Mouse (Mus musculus): ENCODE data around the gene Tecpr2.

Tecpr2 gene

GRCm38 (mm10) chr12:110976589-110977344 lies 87.7 kb downstream of the Tecpr2 start:
- in situ Hi-C loops (cut with MboI, MseI) = no loop called here

GRCm38 (mm10) chr12:110977345-110977733 lies 88.3 kb downstream of the Tecpr2 start:
- in situ Hi-C loops (cut with MboI, MseI) = no loop called here

GRCm38 (mm10) chr12:110977896-110978606 lies 89.0 kb downstream of the Tecpr2 start:
- in situ Hi-C loops (cut with MboI, MseI) = no loop called here

- in situ Hi-C loops (cut with MboI, MseI) = no loop called here
Observed at GRCm38 (mm10) chr12:110978607-110979406, 89.7 kb downstream of the Tecpr2 start, which contains the start of gene Ankrd9. TSS of gene Ankrd9 (minus strand) at chr12:110979040.

GRCm38 (mm10) chr12:110979808-110980207 lies 90.7 kb downstream of the Tecpr2 start:
- in situ Hi-C loops (cut with MboI, MseI) = loop anchor here (5.0 kb wide), 1 partner anchor 88 kb away; no protein-coding TSS in a partner anchor

- in situ Hi-C loops (cut with MboI, MseI) = loop anchor here (5.0 kb wide), 1 partner anchor 89 kb away; no protein-coding TSS in a partner anchor
Observed at GRCm38 (mm10) chr12:110981736-110982135, 92.7 kb downstream of the Tecpr2 start.

GRCm38 (mm10) chr12:110983083-110983482 lies 94.0 kb downstream of the Tecpr2 start:
- in situ Hi-C loops (cut with MboI, MseI) = loop anchor here (5.0 kb wide), 1 partner anchor 91 kb away; no protein-coding TSS in a partner anchor

- in situ Hi-C loops (cut with MboI, MseI) = loop anchor here (5.0 kb wide), 1 partner anchor 91 kb away; no protein-coding TSS in a partner anchor
Observed at GRCm38 (mm10) chr12:110983714-110984113, 94.7 kb downstream of the Tecpr2 start.

- in situ Hi-C loops (cut with MboI, MseI) = loop anchor here (5.0 kb wide), 1 partner anchor 92 kb away; no protein-coding TSS in a partner anchor
Observed at GRCm38 (mm10) chr12:110984598-110984997, 95.5 kb downstream of the Tecpr2 start.

GRCm38 (mm10) chr12:110985141-110985540 lies 96.1 kb downstream of the Tecpr2 start:
- in situ Hi-C loops (cut with MboI, MseI) = no loop called here

- in situ Hi-C loops (cut with MboI, MseI) = no loop called here
Observed at GRCm38 (mm10) chr12:110986536-110987425, 97.7 kb downstream of the Tecpr2 start.

- in situ Hi-C loops (cut with MboI, MseI) = no loop called here
Observed at GRCm38 (mm10) chr12:110989409-110989808, 100.3 kb downstream of the Tecpr2 start.

GRCm38 (mm10) chr12:110990500-110990899 lies 101.4 kb downstream of the Tecpr2 start:
- in situ Hi-C loops (cut with MboI, MseI) = no loop called here

- in situ Hi-C loops (cut with MboI, MseI) = no loop called here
Observed at GRCm38 (mm10) chr12:110991361-110992127, 102.5 kb downstream of the Tecpr2 start.

GRCm38 (mm10) chr12:110992128-110992553 lies 103.1 kb downstream of the Tecpr2 start:
- in situ Hi-C loops (cut with MboI, MseI) = no loop called here

GRCm38 (mm10) chr12:110992771-110993170 lies 103.7 kb downstream of the Tecpr2 start:
- in situ Hi-C loops (cut with MboI, MseI) = no loop called here

- in situ Hi-C loops (cut with MboI, MseI) = no loop called here
Observed at GRCm38 (mm10) chr12:110993226-110993625, 104.2 kb downstream of the Tecpr2 start.

GRCm38 (mm10) chr12:110994666-110995065 lies 105.6 kb downstream of the Tecpr2 start:
- in situ Hi-C loops (cut with MboI, MseI) = no loop called here

- in situ Hi-C loops (cut with MboI, MseI) = no loop called here
Observed at GRCm38 (mm10) chr12:110998092-110998491, 109.0 kb downstream of the Tecpr2 start.

- in situ Hi-C loops (cut with MboI, MseI) = loop anchor here (10.0 kb wide), 1 partner anchor 955 kb away; no protein-coding TSS in a partner anchor
Observed at GRCm38 (mm10) chr12:110999820-111000219, 110.8 kb downstream of the Tecpr2 start.

Measured in regulatory T cell (primary cell).